Mouse (Mus musculus) lung, adult 2 months (tissue): ENCODE results near the gene Rae1.

Experiments used
- CTCF ChIP-seq: fragments of 200-500 bp; IDR thresholded peaks from 2 replicates; pipeline ENCODE4 v1.5.1; 2011; ENCODE audit warnings: mild to moderate bottlenecking, low read length, control low read depth; ENCODE audit not compliant: insufficient read depth
- POLR2A ChIP-seq: fragments of 200-500 bp; IDR thresholded peaks from 2 replicates; pipeline ENCODE4 v1.6.1; 2011; ENCODE audit warnings: low read depth, mild to moderate bottlenecking, control low read depth, low read length, borderline replicate concordance; ENCODE audit errors: extremely low read depth

DNA sequence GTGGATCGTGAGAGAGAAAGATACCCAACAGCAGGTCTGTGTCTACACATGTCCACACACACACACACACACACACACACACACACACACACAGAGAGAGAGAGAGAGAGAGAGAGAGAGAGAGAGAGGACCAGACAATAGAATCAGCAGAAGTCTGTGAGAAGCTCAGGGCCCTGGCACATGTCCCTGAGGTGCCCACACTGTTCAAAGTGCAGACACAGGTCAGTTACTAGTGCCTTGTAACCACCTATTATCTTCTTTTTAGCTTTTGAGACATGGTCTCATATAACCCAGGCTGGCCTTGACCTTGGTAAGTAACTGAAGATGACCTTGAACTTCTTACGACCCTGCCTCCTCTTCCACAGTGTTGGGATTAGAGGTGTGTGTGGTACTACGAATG is 49.3 kb downstream of the Rae1 start:
- no peak for TF ChIP-seq POLR2A
- TF ChIP-seq CTCF: no peak
